Mouse (Mus musculus) C2C12 (cell line): ENCODE measurements around the gene Gm49398. TPM values are rescaled to one million over a fixed set of nuclear protein-coding genes. Genes with fewer than 3 reads are reported as not detected.

ENCODE experiments used
- H3K27me3 ChIP-seq: one replicate; pipeline ENCODE4 v1.6.1; 2011; ENCODE audit not compliant: control insufficient read depth, insufficient read depth, insufficient read length
- H3K36me3 ChIP-seq: one replicate; pipeline ENCODE4 v1.6.1; 2011; ENCODE audit not compliant: control insufficient read depth, insufficient read depth
- H3K4me3 ChIP-seq: one replicate; pipeline ENCODE4 v1.5.1; 2011; ENCODE audit warnings: mild to moderate bottlenecking, control low read depth; ENCODE audit not compliant: poor library complexity, insufficient read depth, severe bottlenecking
- H3K79me2 ChIP-seq: one replicate; pipeline ENCODE4 v1.6.1; 2011; ENCODE audit not compliant: control insufficient read depth, insufficient read depth
- H3K79me3 ChIP-seq: one replicate; pipeline ENCODE4 v1.6.1; 2011; ENCODE audit warnings: low read depth, control low read depth
- H3ac ChIP-seq: one replicate; pipeline ENCODE3; 2011; ENCODE audit warnings: low read depth; ENCODE audit not compliant: control insufficient read depth, insufficient read length
- CEBPB ChIP-seq: IDR thresholded peaks from one replicate; pipeline ENCODE4 v1.6.1; 2011; ENCODE audit warnings: low read depth, mild to moderate bottlenecking, control low read depth, moderate library complexity
- CTCF ChIP-seq: IDR thresholded peaks from one replicate; pipeline ENCODE4 v1.5.1; 2011; ENCODE audit not compliant: control insufficient read depth, insufficient read depth, insufficient read length
- FOSL1 ChIP-seq: IDR thresholded peaks from one replicate; pipeline ENCODE4 v1.8.0; 2011; ENCODE audit warnings: mild to moderate bottlenecking, low read length; ENCODE audit not compliant: poor library complexity, insufficient read depth, severe bottlenecking
- MAX ChIP-seq: IDR thresholded peaks from one replicate; pipeline ENCODE4 v1.6.1; 2011; ENCODE audit warnings: mild to moderate bottlenecking, control low read depth
- MYOD1 ChIP-seq: IDR thresholded peaks from one replicate; pipeline ENCODE4 v1.6.1; 2011; ENCODE audit warnings: low read depth; ENCODE audit not compliant: control insufficient read depth, insufficient read length
- MYOG ChIP-seq: IDR thresholded peaks from one replicate; pipeline ENCODE4 v1.6.1; 2011; ENCODE audit not compliant: control insufficient read depth, insufficient read length; ENCODE audit errors: extremely low read depth
- USF1 ChIP-seq: IDR thresholded peaks from one replicate; pipeline ENCODE4 v1.6.1; 2011; ENCODE audit warnings: low read depth, mild to moderate bottlenecking, control low read depth, moderate library complexity
- long read RNA-seq, 2 experiments: library from polyadenylated mRNA; unstranded; transcript quantifications; one replicate each; pipeline ENCODE4 v2.0.0; 2019 to 2020
- microRNA-seq: library from miRNA; unstranded; fragments of <30 nt; microRNA quantifications from one replicate; pipeline ENCODE4, GENCODE M21; 2019; ENCODE audit warnings: borderline microRNAs expressed
- polyA plus RNA-seq: library from polyadenylated mRNA; unstranded; fragments of >200 nt; fragmentation: generic; extraction: Trizol; gene quantifications from one replicate; pipeline ENCODE4 v1.2.1, GENCODE M21; 2012; ENCODE audit warnings: missing spikeins

Gene Gm49398
- not detected for polyA plus RNA-seq
- long read RNA-seq, experiment 1, result 0 reads
- long read RNA-seq, experiment 2, result 0 reads

DNA sequence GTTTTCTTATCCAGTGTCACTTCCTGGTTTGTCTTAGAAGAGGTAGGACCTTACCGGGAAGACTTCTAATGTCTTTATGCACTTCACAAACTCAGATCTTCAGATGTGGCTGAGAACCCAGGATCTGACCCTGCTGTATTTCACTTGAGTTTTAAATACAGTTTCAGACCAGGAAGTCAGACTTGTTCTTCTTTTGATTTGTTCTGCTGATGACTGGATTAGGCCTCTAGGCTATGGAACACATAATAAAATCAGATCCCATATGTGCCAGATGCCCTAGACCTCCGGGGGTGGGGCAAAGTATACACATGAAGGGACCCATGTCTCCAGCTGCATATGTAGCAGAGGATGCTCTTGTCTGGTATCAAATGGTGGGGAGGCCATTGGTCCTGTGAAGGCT lies at the start of gene Gm49398:
TSS of gene Gm49398 (minus strand) at position 101 of the 400 bp plus-strand sequence.
- H3ac ChIP-seq, result no peak within 1 kb of the TSS
- TF ChIP-seq FOSL1 (no peak), MYOG (no peak), USF1 (no peak), CTCF (no peak), CEBPB (no peak), MYOD1 (no peak), MAX (no peak)

GRCm38 (mm10) chr13:61255258-61255657 lies 33.4 kb downstream of the Gm49398 start, which contains the start of gene Cts8:
Cts8 (minus strand) TSS chr13:61255358.
- no peaks in the 10 kb centered on the region for H3K79me2 ChIP-seq
- H3K36me3 ChIP-seq, result no peaks in the 10 kb centered on the region
- TF ChIP-seq USF1, result no peak
- no peak for TF ChIP-seq FOSL1
- TF ChIP-seq MYOD1, result no peak
- TF ChIP-seq MAX, result no peak
- TF ChIP-seq CTCF, result no peak
- no peak for TF ChIP-seq MYOG
- TF ChIP-seq CEBPB, result no peak
- H3K79me3 ChIP-seq, result no peaks in the 10 kb centered on the region
- H3K27me3 ChIP-seq, result no peaks in the 10 kb centered on the region
- H3K4me3 ChIP-seq, result no peak within 1 kb of the TSS
- H3ac ChIP-seq, result no peak within 1 kb of the TSS

More for the DNA sequence above, at the start of gene Gm49398:
- Histone ChIP-seq H3K27me3 (no peaks in the 10 kb centered on the region), H3K36me3 (no peaks in the 10 kb centered on the region), H3K4me3 (no peak within 1 kb of the TSS), H3K79me2 (no peaks in the 10 kb centered on the region), H3K79me3 (no peaks in the 10 kb centered on the region)

GRCm38 (mm10) chr13:61241076-61241947 lies 47.3 kb downstream of the Gm49398 start:
- TF ChIP-seq CEBPB, result no peak
- TF ChIP-seq CTCF, result no peak
- TF ChIP-seq MAX, result no peak
- no peak for TF ChIP-seq MYOG
- TF ChIP-seq USF1, result no peak
- no peak for TF ChIP-seq FOSL1
- no peaks in the 10 kb centered on the region for H3K79me3 ChIP-seq
- H3ac ChIP-seq, result no peak overlapping the region
- H3K36me3 ChIP-seq, result no peaks in the 10 kb centered on the region
- no peaks in the 10 kb centered on the region for H3K27me3 ChIP-seq
- no peak overlapping the region for H3K4me3 ChIP-seq
- no peaks in the 10 kb centered on the region for H3K79me2 ChIP-seq

DNA sequence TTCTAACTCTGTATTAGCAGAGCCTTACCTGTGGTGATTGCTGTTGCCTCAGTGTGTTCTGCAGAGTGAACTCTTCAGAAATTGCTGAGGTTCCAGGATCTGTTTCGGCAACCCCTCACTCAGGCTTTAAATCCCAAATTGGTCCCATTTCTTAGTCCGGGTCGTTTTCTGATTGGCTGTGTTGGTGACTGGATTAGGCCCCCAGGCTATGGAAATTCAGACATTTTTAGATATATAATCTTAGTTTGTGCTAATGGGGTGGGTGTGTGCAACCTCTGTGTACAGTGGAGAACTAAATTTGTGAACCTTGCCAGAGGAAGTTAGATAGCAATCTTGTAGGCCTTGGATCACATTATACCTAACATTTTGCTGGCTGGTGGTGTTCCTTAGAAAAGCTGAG lies 85.3 kb downstream of the Gm49398 start, which contains the start of gene Cts6:
TSS of gene Cts6 (minus strand) at position 101 of the 400 bp plus-strand sequence.
- Histone ChIP-seq H3K79me3 (no peaks in the 10 kb centered on the region), H3K27me3 (no peaks in the 10 kb centered on the region), H3ac (no peak within 1 kb of the TSS), H3K4me3 (no peak within 1 kb of the TSS), H3K79me2 (no peaks in the 10 kb centered on the region), H3K36me3 (no peaks in the 10 kb centered on the region)
- TF ChIP-seq FOSL1 (no peak), MYOG (no peak), MYOD1 (no peak), CEBPB (no peak), USF1 (no peak), MAX (no peak), CTCF (no peak)

Small RNA genes within 50 kb of the gene (microRNA-seq; reads per million reads assigned to microRNA genes)
- gene Gm27704, result not detected

Other genes starting within 250 kb of the Gm49398 start
- gene Ctsq, start 248.2 kb downstream of the Gm49398 start, polyA plus RNA-seq, result not detected
- gene Ctsr, start 124.6 kb downstream of the Gm49398 start, polyA plus RNA-seq, result not detected
- not detected for gene Cts6, start 85.4 kb downstream of the Gm49398 start, polyA plus RNA-seq
- gene Cts8, start 33.5 kb downstream of the Gm49398 start, polyA plus RNA-seq, result not detected
- not detected for gene Cts7, start 69.4 kb upstream of the Gm49398 start, polyA plus RNA-seq